Mouse (Mus musculus): ENCODE measurements around the gene Cdk6. TPM values are rescaled to one million over a fixed set of nuclear protein-coding genes. Genes with fewer than 3 reads are reported as not detected.
"Not testable (repeated sequence)": the region's sequence is repeated elsewhere in the genome, so short reads cannot be mapped to it uniquely, and the experiment has no call there.

Gene Cdk6
- polyA plus RNA-seq, 1 experiment = 13.4 TPM

DNA sequence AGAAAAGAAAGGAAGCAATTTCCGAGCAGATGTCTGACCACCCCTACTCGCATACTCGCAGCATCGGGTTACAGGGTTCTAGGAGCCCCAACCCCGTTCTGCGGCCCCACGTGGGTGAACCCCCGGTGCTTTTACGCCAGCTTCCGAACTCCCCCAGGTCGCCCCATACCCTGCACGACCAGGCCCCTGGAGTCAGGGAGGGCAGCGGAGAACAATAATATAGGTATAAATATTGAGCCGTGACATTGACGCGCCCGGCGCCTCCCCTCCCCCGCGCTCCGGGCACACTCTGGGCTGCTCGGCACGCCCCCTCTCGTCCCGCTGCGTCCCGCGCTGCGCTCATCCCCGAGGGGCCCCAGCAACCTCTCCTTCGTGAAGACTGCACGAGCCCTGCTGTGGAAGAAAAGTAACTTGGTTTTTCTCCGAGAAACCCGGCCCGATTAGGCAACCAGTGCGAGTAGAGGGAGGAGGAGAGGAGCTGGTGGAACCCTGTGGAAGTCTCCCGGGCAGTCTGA is 2.3 kb downstream of the Cdk6 start:
- H3K4me3 ChIP-seq (replicated peaks; ENCODE audit: extremely low read depth, low read depth, low read length) = peak overlapping the region; percentile 86
- WGBS = under 1% methylated on average over 37 of the region's 37 CpGs
- no peak for TF ChIP-seq CTCF (IDR thresholded peaks at IDR 0.05; ENCODE audit: insufficient read depth, low read length)
- no peak for TF ChIP-seq POLR2A (IDR thresholded peaks at IDR 0.05; ENCODE audit: borderline replicate concordance, extremely low read depth, low read depth, low read length)
- peaks cover 2% of the 10 kb centered on the region; the same call in 1 of the 2 replicates for H3K4me1 ChIP-seq (ENCODE audit: control insufficient read depth, insufficient read depth, low read length)
- DNase-seq = peak; percentile 77

DNA sequence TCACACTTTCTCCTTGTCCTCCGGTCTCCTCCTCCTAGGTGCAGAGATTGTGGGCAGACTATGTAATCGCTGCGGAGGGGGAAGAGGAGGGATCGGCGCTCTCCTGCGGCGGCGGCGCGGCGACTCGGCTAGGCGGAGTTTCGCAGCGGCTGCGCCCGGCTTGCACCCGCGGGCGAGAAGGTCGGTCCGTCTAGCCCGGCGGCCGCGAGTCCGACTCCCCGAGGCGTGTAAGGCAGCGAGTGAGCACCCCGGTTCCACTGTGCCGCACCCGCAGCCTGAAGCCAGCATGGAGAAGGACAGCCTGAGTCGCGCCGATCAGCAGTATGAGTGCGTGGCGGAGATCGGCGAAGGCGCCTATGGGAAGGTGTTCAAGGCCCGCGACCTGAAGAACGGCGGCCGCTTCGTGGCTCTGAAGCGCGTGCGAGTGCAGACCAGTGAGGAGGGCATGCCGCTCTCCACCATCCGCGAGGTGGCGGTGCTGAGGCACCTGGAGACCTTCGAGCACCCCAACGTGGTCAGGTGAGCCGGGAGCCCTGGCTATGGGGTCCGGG is 2.9 kb downstream of the Cdk6 start:
- TF ChIP-seq POLR2A (IDR thresholded peaks at IDR 0.05; ENCODE audit: borderline replicate concordance, extremely low read depth, low read depth, low read length) = no peak
- peak; percentile 65 for TF ChIP-seq CTCF (IDR thresholded peaks at IDR 0.05; ENCODE audit: insufficient read depth, low read length)
- Histone ChIP-seq H3K4me3 (replicated peaks; ENCODE audit: extremely low read depth, low read depth, low read length) (peak overlapping the region; percentile 86), H3K4me1 (ENCODE audit: control insufficient read depth, insufficient read depth, low read length) (peaks cover 2% of the 10 kb centered on the region; the same call in 1 of the 2 replicates)
- under 1% methylated on average over 58 of the region's 58 CpGs for WGBS
- peak; percentile 85 for DNase-seq

DNA sequence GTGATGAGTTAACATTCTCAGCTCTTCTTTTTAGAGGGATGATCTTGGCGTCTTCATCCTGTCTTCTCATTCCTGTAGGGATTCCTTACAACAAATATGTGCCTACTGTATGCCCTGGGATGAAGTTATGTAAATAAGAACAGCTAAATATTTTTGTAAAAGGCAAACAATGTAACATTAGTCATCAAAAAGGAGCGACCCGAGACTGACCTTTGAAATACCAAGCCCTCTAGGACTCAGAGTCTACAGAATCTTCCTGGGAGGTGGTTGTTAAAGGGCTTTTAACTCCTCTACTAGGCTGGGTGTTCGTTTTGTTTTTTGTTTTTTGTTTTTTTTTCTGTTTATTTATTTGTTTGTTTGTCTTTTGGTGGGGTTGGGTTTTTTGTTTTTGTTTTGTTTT is 4.3 kb downstream of the Cdk6 start:
- DNase-seq; H3K4me3 ChIP-seq (replicated peaks; ENCODE audit: extremely low read depth, low read depth, low read length); H3K4me1 ChIP-seq (ENCODE audit: control insufficient read depth, insufficient read depth, low read length): not testable (repeated sequence)
- WGBS = 20% methylated on average over 4 of the region's 4 CpGs

DNA sequence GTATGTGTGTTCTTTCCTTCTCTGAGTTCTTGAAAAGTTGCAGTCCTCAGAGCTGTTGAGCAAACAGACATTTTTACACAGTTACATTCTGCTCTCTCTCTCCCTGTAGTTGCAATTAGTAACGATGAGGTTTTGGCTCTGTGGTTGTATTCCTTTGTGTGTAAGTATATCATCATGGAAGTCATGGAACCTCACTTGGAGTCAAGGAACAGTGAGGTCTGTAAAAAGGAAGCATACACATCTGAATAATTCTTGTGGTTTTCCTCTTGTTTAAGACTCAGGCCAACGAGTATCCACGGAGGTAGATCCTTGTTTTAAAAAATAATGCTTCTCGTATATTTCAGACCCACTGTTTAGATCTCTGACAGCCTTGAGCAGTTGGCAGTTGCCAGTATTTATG is 8.1 kb downstream of the Cdk6 start:
- not testable (repeated sequence) for DNase-seq; H3K4me3 ChIP-seq (replicated peaks; ENCODE audit: extremely low read depth, low read depth, low read length); H3K4me1 ChIP-seq (ENCODE audit: control insufficient read depth, insufficient read depth, low read length)
- 38% methylated on average over 4 of the region's 4 CpGs for WGBS

DNA sequence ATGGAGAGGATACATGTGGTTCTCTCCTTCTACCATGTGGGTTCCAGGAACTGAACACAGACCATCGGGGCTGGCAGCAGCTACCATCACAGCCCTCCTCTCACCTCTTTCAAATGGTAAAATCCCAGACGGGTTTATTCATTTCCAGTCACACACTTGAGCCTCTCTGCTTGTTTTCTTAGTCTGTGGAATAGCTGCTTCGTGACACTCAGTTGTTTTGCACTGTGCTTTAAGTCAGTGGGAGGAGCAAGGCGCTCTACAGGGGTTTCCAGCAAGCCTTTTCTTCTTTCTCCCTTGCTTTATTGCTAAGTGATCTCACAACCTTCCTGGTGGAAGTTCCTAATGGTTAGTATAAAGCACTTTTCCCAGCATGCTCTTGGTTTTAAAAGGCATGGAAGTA is 10.6 kb downstream of the Cdk6 start:
- not testable (repeated sequence) for H3K4me3 ChIP-seq (replicated peaks; ENCODE audit: extremely low read depth, low read depth, low read length); H3K4me1 ChIP-seq (ENCODE audit: control insufficient read depth, insufficient read depth, low read length); DNase-seq
- 65% methylated on average over 4 of the region's 4 CpGs for WGBS

DNA sequence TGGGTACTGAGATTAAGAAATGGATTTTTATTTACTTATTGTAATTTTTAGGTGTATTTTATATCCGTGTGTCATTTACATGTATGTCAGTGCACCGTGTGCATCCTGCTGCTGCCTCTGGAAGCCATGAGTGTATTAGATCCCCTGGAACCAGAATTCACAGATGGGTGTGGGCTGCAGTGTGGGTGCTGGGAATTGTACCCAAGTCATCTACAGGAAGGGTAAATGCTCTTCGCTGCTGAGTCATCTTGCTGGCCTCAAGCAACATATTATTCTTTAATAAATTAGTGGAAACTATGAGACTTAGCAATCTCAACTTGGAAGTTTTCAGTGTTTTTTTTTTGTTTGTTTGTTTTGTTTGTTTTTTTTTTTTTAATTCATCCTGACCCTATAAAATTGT is 11.0 kb downstream of the Cdk6 start:
- Histone ChIP-seq H3K4me3 (replicated peaks; ENCODE audit: extremely low read depth, low read depth, low read length) (no peak overlapping the region), H3K4me1 (ENCODE audit: control insufficient read depth, insufficient read depth, low read length) (no peaks in the 10 kb centered on the region; the same call in 1 of the 2 replicates)
- WGBS = 86% methylated on average over 3 of the region's 3 CpGs
- TF ChIP-seq CTCF (IDR thresholded peaks at IDR 0.05; ENCODE audit: insufficient read depth, low read length) (no peak), POLR2A (IDR thresholded peaks at IDR 0.05; ENCODE audit: borderline replicate concordance, extremely low read depth, low read depth, low read length) (no peak)
- no peak for DNase-seq

DNA sequence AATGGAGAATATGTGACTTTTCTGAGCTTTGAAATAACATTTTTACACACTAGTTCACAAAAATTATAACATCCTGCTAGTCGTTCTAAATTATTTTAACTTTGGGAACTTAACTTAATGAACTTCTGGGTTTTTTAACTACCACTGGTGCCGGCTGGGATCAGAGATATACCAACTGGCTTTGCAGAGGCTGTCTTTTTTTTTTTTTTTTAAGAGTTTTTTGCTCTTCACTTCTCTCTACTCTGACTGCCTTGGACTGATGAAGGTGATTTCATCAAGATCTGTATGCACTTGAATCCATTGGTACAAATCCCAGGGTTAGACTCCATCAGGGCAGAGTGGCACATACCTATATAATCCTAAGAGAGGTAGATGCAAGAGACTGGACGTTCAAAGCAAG is 11.5 kb downstream of the Cdk6 start:
- WGBS = 89% methylated on average over 3 of the region's 3 CpGs
- Histone ChIP-seq H3K4me3 (replicated peaks; ENCODE audit: extremely low read depth, low read depth, low read length) (no peak overlapping the region), H3K4me1 (ENCODE audit: control insufficient read depth, insufficient read depth, low read length) (no peaks in the 10 kb centered on the region; the same call in 1 of the 2 replicates)
- TF ChIP-seq POLR2A (IDR thresholded peaks at IDR 0.05; ENCODE audit: borderline replicate concordance, extremely low read depth, low read depth, low read length) (no peak), CTCF (IDR thresholded peaks at IDR 0.05; ENCODE audit: insufficient read depth, low read length) (no peak)
- DNase-seq = no peak

DNA sequence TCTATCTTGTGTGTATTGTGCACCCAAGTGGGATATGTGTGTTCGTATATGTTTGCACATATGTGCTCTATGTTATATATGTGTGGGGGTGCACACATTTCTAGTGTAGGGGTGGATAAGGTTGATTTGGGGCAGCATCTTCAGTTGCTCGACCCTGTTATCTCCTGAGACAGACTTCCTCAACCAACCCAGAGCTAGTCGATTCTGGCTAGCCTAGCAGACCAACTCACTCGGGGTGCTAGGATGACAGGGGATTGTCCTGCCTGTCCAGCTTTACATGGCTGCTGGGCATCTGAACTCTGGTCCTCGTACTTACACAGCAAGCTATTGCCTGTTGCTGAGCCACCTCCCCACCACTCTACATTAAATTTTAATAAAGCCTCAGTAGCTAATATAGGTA is 13.0 kb downstream of the Cdk6 start:
- TF ChIP-seq POLR2A (IDR thresholded peaks at IDR 0.05; ENCODE audit: borderline replicate concordance, extremely low read depth, low read depth, low read length) (no peak), CTCF (IDR thresholded peaks at IDR 0.05; ENCODE audit: insufficient read depth, low read length) (no peak)
- no peak overlapping the region for H3K4me3 ChIP-seq (replicated peaks; ENCODE audit: extremely low read depth, low read depth, low read length)
- no peak for DNase-seq
- 67% methylated on average over 5 of the region's 5 CpGs for WGBS
- H3K4me1 ChIP-seq (ENCODE audit: control insufficient read depth, insufficient read depth, low read length) = peaks cover 2% of the 10 kb centered on the region

DNA sequence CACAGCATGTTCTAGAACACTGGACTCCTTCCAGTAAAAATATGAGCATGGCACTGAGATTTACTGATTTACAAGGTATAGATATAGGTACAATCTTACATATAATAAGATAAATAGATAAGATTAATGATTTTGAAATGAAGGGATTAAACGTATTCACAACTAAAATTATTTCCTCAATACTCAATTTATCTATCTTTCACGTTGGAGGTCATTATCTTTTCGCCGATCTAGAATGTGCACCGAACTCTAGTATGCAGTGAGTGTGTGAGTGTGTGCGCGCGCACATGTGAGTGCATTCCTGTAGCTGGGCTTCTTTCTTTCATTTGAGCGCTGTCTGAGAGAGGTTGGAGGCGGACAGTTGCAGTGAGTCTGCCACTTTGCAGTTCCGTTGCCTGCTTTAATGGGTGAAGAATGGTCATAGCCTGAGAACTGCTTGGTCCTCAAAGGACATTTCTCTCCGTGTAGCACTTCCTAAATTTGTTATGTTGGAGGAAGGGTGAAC is 13.8 kb downstream of the Cdk6 start:
- DNase-seq = no peak
- no peak overlapping the region for H3K4me3 ChIP-seq (replicated peaks; ENCODE audit: extremely low read depth, low read depth, low read length)
- TF ChIP-seq CTCF (IDR thresholded peaks at IDR 0.05; ENCODE audit: insufficient read depth, low read length) (no peak), POLR2A (IDR thresholded peaks at IDR 0.05; ENCODE audit: borderline replicate concordance, extremely low read depth, low read depth, low read length) (no peak)
- H3K4me1 ChIP-seq (ENCODE audit: control insufficient read depth, insufficient read depth, low read length) = peaks cover 2% of the 10 kb centered on the region
- 80% methylated on average over 12 of the region's 12 CpGs for WGBS

DNA sequence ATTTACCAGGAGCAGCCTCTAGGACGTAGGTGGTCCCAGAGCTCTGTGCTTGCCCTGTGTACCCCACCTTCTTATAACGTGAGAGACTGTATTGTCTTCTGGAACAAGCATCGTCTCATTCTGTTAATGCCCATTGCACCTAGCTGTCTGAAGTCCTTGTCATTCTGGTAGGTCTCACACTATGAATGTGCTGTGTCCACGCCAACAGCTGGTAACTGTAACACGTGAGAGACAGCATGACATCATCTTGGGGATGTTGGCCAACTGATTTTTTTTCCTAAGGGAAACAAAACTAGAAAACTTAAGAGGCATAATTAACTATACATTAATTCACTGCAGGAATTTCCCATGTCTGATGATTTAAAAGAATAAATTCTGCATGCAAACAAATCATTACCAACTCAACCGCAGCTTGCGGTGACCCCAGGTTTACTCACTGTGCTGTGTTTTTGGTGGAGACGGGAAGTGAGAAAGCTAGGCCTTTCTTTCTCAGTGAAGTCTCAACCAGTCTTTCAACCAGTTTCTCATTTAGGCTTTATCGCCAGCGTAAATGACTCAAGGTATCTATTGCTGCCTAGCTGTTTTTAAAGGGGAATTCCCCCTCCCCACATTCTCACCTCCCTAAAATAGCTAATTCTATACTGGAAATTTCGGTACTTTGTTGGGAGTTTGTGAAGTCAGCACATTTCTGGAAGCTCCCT is 14.4 kb downstream of the Cdk6 start:
- Histone ChIP-seq H3K4me3 (replicated peaks; ENCODE audit: extremely low read depth, low read depth, low read length) (no peak overlapping the region), H3K4me1 (ENCODE audit: control insufficient read depth, insufficient read depth, low read length) (peaks cover 2% of the 10 kb centered on the region)
- TF ChIP-seq CTCF (IDR thresholded peaks at IDR 0.05; ENCODE audit: insufficient read depth, low read length) (no peak), POLR2A (IDR thresholded peaks at IDR 0.05; ENCODE audit: borderline replicate concordance, extremely low read depth, low read depth, low read length) (no peak)
- WGBS = 55% methylated on average over 11 of the region's 11 CpGs
- no peak for DNase-seq
